Mouse (Mus musculus): ENCODE measurements around the gene Grik2. TPM values are rescaled to one million over a fixed set of nuclear protein-coding genes. Genes with fewer than 3 reads are reported as not detected.
"Not testable (repeated sequence)": the region's sequence is repeated elsewhere in the genome, so short reads cannot be mapped to it uniquely, and the experiment has no call there.

Grik2 gene
- total RNA-seq, 4 experiments from 2014 or later = 72.4 to 91.1 (median 77.2) TPM

- no peak for DNase-seq (ENCODE audit: low spot score in 2 of 2)
Observed at GRCm38 (mm10) chr10:49652320-49652719, 136.2 kb downstream of the Grik2 start.

GRCm38 (mm10) chr10:49647116-49647515 lies 141.4 kb downstream of the Grik2 start:
- no peak for DNase-seq (ENCODE audit: low spot score in 2 of 2)

GRCm38 (mm10) chr10:49639901-49640300 lies 148.7 kb downstream of the Grik2 start:
- DNase-seq (ENCODE audit: low spot score in 2 of 2) = no peak

GRCm38 (mm10) chr10:49623951-49624350 lies 164.6 kb downstream of the Grik2 start:
- no peak for DNase-seq (ENCODE audit: low spot score in 2 of 2)

- no peak for DNase-seq (ENCODE audit: low spot score in 2 of 2)
Observed at GRCm38 (mm10) chr10:49597652-49598051, 190.9 kb downstream of the Grik2 start.

GRCm38 (mm10) chr10:49573514-49573913 lies 215.1 kb downstream of the Grik2 start:
- DNase-seq (ENCODE audit: low spot score in 2 of 2) = no peak

GRCm38 (mm10) chr10:49559872-49560407 lies 228.6 kb downstream of the Grik2 start:
- DNase-seq (ENCODE audit: low spot score in 2 of 2) = no peak

- no peak for DNase-seq (ENCODE audit: low spot score in 2 of 2)
Observed at GRCm38 (mm10) chr10:49542249-49542648, 246.3 kb downstream of the Grik2 start.

GRCm38 (mm10) chr10:49519752-49520151 lies 268.8 kb downstream of the Grik2 start:
- no peak for DNase-seq (ENCODE audit: low spot score in 2 of 2)

GRCm38 (mm10) chr10:49500628-49501027 lies 287.9 kb downstream of the Grik2 start:
- DNase-seq (ENCODE audit: low spot score in 2 of 2) = no peak

- DNase-seq (ENCODE audit: low spot score in 2 of 2) = no peak
Observed at GRCm38 (mm10) chr10:49497302-49497701, 291.3 kb downstream of the Grik2 start.

- no peak for DNase-seq (ENCODE audit: low spot score in 2 of 2)
Observed at GRCm38 (mm10) chr10:49481439-49481838, 307.1 kb downstream of the Grik2 start.

GRCm38 (mm10) chr10:49480085-49480749 lies 308.3 kb downstream of the Grik2 start:
- no peak for DNase-seq (ENCODE audit: low spot score in 2 of 2)

- DNase-seq (ENCODE audit: low spot score in 2 of 2) = no peak
Observed at GRCm38 (mm10) chr10:49473613-49474012, 315.0 kb downstream of the Grik2 start.

- DNase-seq (ENCODE audit: low spot score in 2 of 2) = no peak
Observed at GRCm38 (mm10) chr10:49456791-49457190, 331.8 kb downstream of the Grik2 start.

- no peak for DNase-seq (ENCODE audit: low spot score in 2 of 2)
Observed at GRCm38 (mm10) chr10:49453535-49453934, 335.0 kb downstream of the Grik2 start.

GRCm38 (mm10) chr10:49441369-49441768 lies 347.2 kb downstream of the Grik2 start:
- DNase-seq (ENCODE audit: low spot score in 2 of 2) = no peak

GRCm38 (mm10) chr10:49437057-49437456 lies 351.5 kb downstream of the Grik2 start:
- peak in 1 of 2 experiments; percentile 11 for DNase-seq (ENCODE audit: low spot score in 2 of 2)

- peak in 1 of 2 experiments; percentile 27 for DNase-seq (ENCODE audit: low spot score in 2 of 2)
Observed at GRCm38 (mm10) chr10:49436301-49436700, 352.3 kb downstream of the Grik2 start.

- no peak for DNase-seq (ENCODE audit: low spot score in 2 of 2)
Observed at GRCm38 (mm10) chr10:49432825-49433224, 355.7 kb downstream of the Grik2 start.

- not testable (repeated sequence) for DNase-seq (ENCODE audit: low spot score in 2 of 2)
Observed at GRCm38 (mm10) chr10:49417206-49417605, 371.4 kb downstream of the Grik2 start.

GRCm38 (mm10) chr10:49382996-49383395 lies 405.6 kb downstream of the Grik2 start:
- DNase-seq (ENCODE audit: low spot score in 2 of 2) = no peak

- DNase-seq (ENCODE audit: low spot score in 2 of 2) = no peak
Observed at GRCm38 (mm10) chr10:49381852-49382251, 406.7 kb downstream of the Grik2 start.
